Mouse (Mus musculus) C3H10T1/2 (cell line): Measurements from ENCODE around the gene Trappc4. TPM values are rescaled to one million over a fixed set of nuclear protein-coding genes. Genes with fewer than 3 reads are reported as not detected.

Source experiments
- polyA plus RNA-seq, 2 experiments: library from polyadenylated mRNA; unstranded; fragments of >200 nt; fragmentation: generic; extraction: Trizol; gene quantifications; one replicate each; pipeline ENCODE4 v1.2.1; 2012; ENCODE audit warnings: missing spikeins in 2 of 2

Trappc4 gene
- 10 to 100 TPM; 86.8 to 98.1 TPM for polyA plus RNA-seq

GRCm38 (mm10) chr9:44406906-44407751, at the start of gene Trappc4, which contains the start of gene Rps25:
Gene Trappc4 (minus strand): TSS chr9:44407600.
Gene Rps25 (plus strand): TSS chr9:44407139.

GRCm38 (mm10) chr9:44454891-44455220, 47.5 kb upstream of the Trappc4 start, which contains the start of gene Upk2:
Gene Upk2 (minus strand): TSS chr9:44454976.

GRCm38 (mm10) chr9:44440961-44441360, 33.6 kb upstream of the Trappc4 start, which contains the start of gene Foxr1:
Gene Foxr1 (minus strand): TSS chr9:44441136.

GRCm38 (mm10) chr9:44418519-44419385, 11.4 kb upstream of the Trappc4 start, which contains the start of gene Ccdc84:
Gene Ccdc84 (minus strand): TSS chr9:44418569.

GRCm38 (mm10) chr9:44396684-44397411, 10.6 kb downstream of the Trappc4 start, which contains the start of gene Slc37a4:
Gene Slc37a4 (plus strand): TSS chr9:44396852.

GRCm38 (mm10) chr9:44379054-44379834, 28.2 kb downstream of the Trappc4 start, which contains the start of gene Hyou1:
Gene Hyou1 (plus strand): TSS chr9:44379490.

GRCm38 (mm10) chr9:44361190-44361917, 46.0 kb downstream of the Trappc4 start, which contains the start of gene Vps11:
Gene Vps11 (minus strand): TSS chr9:44361670.

Other genes with a start within 250 kb of the Trappc4 start
- 1 to 10 TPM in 1 of 2 experiments, under 1 TPM in 1; 0.90 to 3.3 TPM for gene Cbl, start 173.6 kb downstream of the Trappc4 start, polyA plus RNA-seq
- gene Ccdc153, start 166.9 kb downstream of the Trappc4 start, polyA plus RNA-seq: not detected
- under 1 TPM in 1 of 2 experiments, not detected in 1; 0.04 TPM for gene Pdzd3, start 156.1 kb downstream of the Trappc4 start, polyA plus RNA-seq
- 1 to 10 TPM in 1 of 2 experiments, under 1 TPM in 1; 0.41 to 2.5 TPM for gene Nlrx1, start 139.0 kb downstream of the Trappc4 start, polyA plus RNA-seq
- under 1 TPM; 0.09 to 0.91 TPM for gene Abcg4, start 119.0 kb downstream of the Trappc4 start, polyA plus RNA-seq
- 1 to 10 TPM; 2.5 to 5.2 TPM for gene Hinfp, start 101.9 kb downstream of the Trappc4 start, polyA plus RNA-seq
- gene C2cd2l, start 87.3 kb downstream of the Trappc4 start, polyA plus RNA-seq: 1 to 10 TPM; 3.7 to 4.6 TPM
- gene Dpagt1, start 81.6 kb downstream of the Trappc4 start, polyA plus RNA-seq: 10 to 100 TPM; 24.6 to 26.4 TPM
- 100 to 1,000 TPM; 334 to 376 TPM for gene H2afx, start 72.9 kb downstream of the Trappc4 start, polyA plus RNA-seq
- 10 to 100 TPM; 33.8 to 49.1 TPM for gene Hmbs, start 63.4 kb downstream of the Trappc4 start, polyA plus RNA-seq
- 10 to 100 TPM; 13.5 to 31.9 TPM for gene Vps11, start 45.9 kb downstream of the Trappc4 start, polyA plus RNA-seq
- gene Hyou1, start 28.1 kb downstream of the Trappc4 start, polyA plus RNA-seq: 10 to 100 TPM; 12.8 to 29.3 TPM
- gene Slc37a4, start 10.7 kb downstream of the Trappc4 start, polyA plus RNA-seq: 10 to 100 TPM in 1 of 2 experiments, 1 to 10 TPM in 1; 5.7 to 11.4 TPM
- gene Rps25, start 461 bp downstream of the Trappc4 start, polyA plus RNA-seq: 1,000 to 10,000 TPM; 2,064 to 3,081 TPM
- gene Ccdc84, start 11.0 kb upstream of the Trappc4 start, polyA plus RNA-seq: 10 to 100 TPM in 1 of 2 experiments, 1 to 10 TPM in 1; 7.9 to 23.6 TPM
- not detected for gene Foxr1, start 33.5 kb upstream of the Trappc4 start, polyA plus RNA-seq
- under 1 TPM in 1 of 2 experiments, not detected in 1; 0.07 TPM for gene Upk2, start 47.4 kb upstream of the Trappc4 start, polyA plus RNA-seq
- 10 to 100 TPM; 22.2 to 90.8 TPM for gene Bcl9l, start 75.2 kb upstream of the Trappc4 start, polyA plus RNA-seq
- gene Cxcr5, start 154.3 kb upstream of the Trappc4 start, polyA plus RNA-seq: under 1 TPM; 0.02 to 0.15 TPM
- 10 to 100 TPM in 1 of 2 experiments, 1 to 10 TPM in 1; 2.6 to 31.0 TPM for gene Ddx6, start 197.3 kb upstream of the Trappc4 start, polyA plus RNA-seq